Mouse (Mus musculus) brain, embryonic 14.5 days (tissue): ENCODE data around the gene Rtp2.
"Not testable (repeated sequence)": the region's sequence is repeated elsewhere in the genome, so short reads cannot be mapped to it uniquely, and the experiment has no call there.

ENCODE experiments used
- CTCF ChIP-seq: fragments of 200-500 bp; IDR thresholded peaks from 2 replicates; pipeline ENCODE4 v1.5.1; 2012; ENCODE audit warnings: inconsistent platforms, mild to moderate bottlenecking, moderate library complexity, borderline replicate concordance; ENCODE audit not compliant: insufficient read depth, insufficient read length; ENCODE audit errors: extremely low read depth
- POLR2A ChIP-seq: fragments of 200-500 bp; IDR thresholded peaks from 2 replicates; pipeline ENCODE4 v1.6.1; 2012; ENCODE audit warnings: mild to moderate bottlenecking, inconsistent platforms, borderline replicate concordance; ENCODE audit not compliant: poor library complexity, insufficient read depth, insufficient read length, severe bottlenecking; ENCODE audit errors: extremely low read depth

DNA sequence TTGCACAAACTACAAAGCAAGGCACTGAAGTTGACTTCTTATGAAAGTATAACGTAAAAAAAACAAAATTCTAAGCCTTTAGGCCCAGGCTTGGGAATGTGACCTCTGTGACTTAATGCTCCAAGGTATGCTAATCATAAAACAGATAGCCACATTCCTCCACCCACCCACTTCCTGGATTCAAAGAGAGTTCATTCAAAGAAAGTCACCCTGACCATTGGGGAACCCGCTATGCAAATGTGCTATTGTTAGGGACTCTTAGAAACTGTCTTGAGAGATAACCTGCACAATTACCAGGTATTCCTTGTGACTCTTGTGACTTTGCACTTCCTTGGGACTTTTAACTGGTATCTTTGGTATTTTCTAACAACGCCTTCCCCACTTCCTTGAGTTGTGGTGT is 25.6 kb downstream of the Rtp2 start:
- not testable (repeated sequence) for TF ChIP-seq POLR2A, CTCF
